Mouse (Mus musculus) neural tube, embryonic 13.5 days (tissue): ENCODE results near the gene Cfap74. TPM values are rescaled to one million over a fixed set of nuclear protein-coding genes. Genes with fewer than 3 reads are reported as not detected.

Experiments used
- polyA plus RNA-seq: library from polyadenylated mRNA; unstranded; fragments of >200 nt; fragmentation: Nextera tagmentation; extraction: Ambion mirVana; gene quantifications from 2 replicates; pipeline ENCODE4 v1.2.1, GENCODE M21; 2015

Cfap74 gene
- polyA plus RNA-seq, 1 experiment from 2014 or later = 2.8 TPM

Other genes starting within 250 kb of the Cfap74 start
- gene Ski, start 186.6 kb upstream of the Cfap74 start, polyA plus RNA-seq = 11.3 and 12.2 TPM in 2 replicates
- gene Faap20, start 159.4 kb upstream of the Cfap74 start, polyA plus RNA-seq = 76.3 and 84.2 TPM in 2 replicates
- 60.3 and 62.3 TPM in 2 replicates for gene Prkcz, start 47.8 kb upstream of the Cfap74 start, polyA plus RNA-seq
- gene Gabrd, start 11.1 kb upstream of the Cfap74 start, polyA plus RNA-seq = 0.17 TPM in 1 of 2 replicates, not detected in the other
- gene Tmem52, start 59.9 kb downstream of the Cfap74 start, polyA plus RNA-seq = not detected in 2 replicates
- 1,009 and 1,019 TPM in 2 replicates for gene Gnb1, start 82.2 kb downstream of the Cfap74 start, polyA plus RNA-seq
- 77.5 and 91.5 TPM in 2 replicates for gene Nadk, start 153.2 kb downstream of the Cfap74 start, polyA plus RNA-seq
- gene Slc35e2, start 192.2 kb downstream of the Cfap74 start, polyA plus RNA-seq = 14.6 and 15.9 TPM in 2 replicates
- gene Cdk11b, start 215.7 kb downstream of the Cfap74 start, polyA plus RNA-seq = 54.7 and 61.6 TPM in 2 replicates
- not detected in 2 replicates for gene Gm10563, start 236.2 kb downstream of the Cfap74 start, polyA plus RNA-seq
- gene Mmp23, start 244.2 kb downstream of the Cfap74 start, polyA plus RNA-seq = 3.9 and 5.4 TPM in 2 replicates